Mouse (Mus musculus): ENCODE data around the gene Akap2. TPM values are rescaled to one million over a fixed set of nuclear protein-coding genes. Genes with fewer than 3 reads are reported as not detected.

Gene Akap2
- polyA plus RNA-seq, 1 experiment from 2014 or later, result 2.4 TPM

- H3K27ac ChIP-seq, result no peak overlapping the region
- H3K36me3 ChIP-seq (ENCODE audit: inconsistent target), result no peaks in the 10 kb centered on the region
- no peaks in the 10 kb centered on the region for H3K79me2 ChIP-seq (ENCODE audit: inconsistent target)
- WGBS (ENCODE audit: missing documents), result 65% methylated on average over 9 of the region's 9 CpGs
- peak overlapping the region; percentile 20; the same call in 1 of the 2 replicates for H3K4me3 ChIP-seq (ENCODE audit: inconsistent target)
Observed at GRCm38 (mm10) chr4:57783391-57783770, 65.9 kb downstream of the Akap2 start.

- WGBS (ENCODE audit: missing documents), result 91% methylated on average over 11 of the region's 11 CpGs
- Histone ChIP-seq H3K4me3 (ENCODE audit: inconsistent target) (no peak overlapping the region), H3K79me2 (ENCODE audit: inconsistent target) (no peaks in the 10 kb centered on the region), H3K36me3 (ENCODE audit: inconsistent target) (no peaks in the 10 kb centered on the region), H3K27ac (no peak overlapping the region)
Observed at GRCm38 (mm10) chr4:57783853-57784600, 66.6 kb downstream of the Akap2 start.

GRCm38 (mm10) chr4:57788709-57789108, 71.3 kb downstream of the Akap2 start:
- Histone ChIP-seq H3K27ac (no peak overlapping the region), H3K4me3 (ENCODE audit: inconsistent target) (no peak overlapping the region), H3K36me3 (ENCODE audit: inconsistent target) (no peaks in the 10 kb centered on the region), H3K79me2 (ENCODE audit: inconsistent target) (no peaks in the 10 kb centered on the region)
- WGBS (ENCODE audit: missing documents), result 65% methylated on average over 5 of the region's 5 CpGs

- no peaks in the 10 kb centered on the region for H3K36me3 ChIP-seq (ENCODE audit: inconsistent target)
- H3K27ac ChIP-seq, result no peak overlapping the region
- H3K79me2 ChIP-seq (ENCODE audit: inconsistent target), result no peaks in the 10 kb centered on the region
- no peak overlapping the region for H3K4me3 ChIP-seq (ENCODE audit: inconsistent target)
Observed at GRCm38 (mm10) chr4:57789118-57789517, 71.7 kb downstream of the Akap2 start.

DNA sequence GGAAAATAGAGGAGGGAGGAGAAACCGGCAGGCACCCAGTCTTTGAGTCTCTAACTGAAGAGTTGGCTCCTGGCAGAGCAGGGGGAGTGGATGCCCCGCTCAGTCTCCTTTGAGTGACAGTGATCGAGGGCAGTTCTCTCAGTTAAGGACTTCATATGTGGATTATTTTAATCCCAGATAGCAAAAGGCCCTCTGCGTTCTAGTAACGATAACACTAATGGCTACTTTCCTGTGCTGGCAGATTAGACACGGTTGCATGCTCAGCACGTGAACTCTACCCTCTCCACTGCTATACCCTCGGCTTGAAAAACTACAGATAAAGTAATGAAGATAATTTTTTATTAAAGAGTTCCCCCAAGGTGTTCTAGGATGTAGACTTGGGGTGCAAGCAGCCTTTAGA, 76.5 kb downstream of the Akap2 start:
- WGBS (ENCODE audit: missing documents), result 94% methylated on average over 8 of the region's 8 CpGs
- no peak overlapping the region for H3K27ac ChIP-seq

GRCm38 (mm10) chr4:57794547-57794946, 77.1 kb downstream of the Akap2 start:
- Histone ChIP-seq H3K79me2 (ENCODE audit: inconsistent target) (no peaks in the 10 kb centered on the region), H3K4me3 (ENCODE audit: inconsistent target) (no peak overlapping the region), H3K36me3 (ENCODE audit: inconsistent target) (no peaks in the 10 kb centered on the region), H3K27ac (no peak overlapping the region)
- WGBS (ENCODE audit: missing documents), result 59% methylated on average over 3 of the region's 3 CpGs

More for the DNA sequence above, 76.5 kb downstream of the Akap2 start:
- no peak overlapping the region for H3K4me3 ChIP-seq (ENCODE audit: inconsistent target)
- no peaks in the 10 kb centered on the region for H3K36me3 ChIP-seq (ENCODE audit: inconsistent target)
- no peaks in the 10 kb centered on the region for H3K79me2 ChIP-seq (ENCODE audit: inconsistent target)

DNA sequence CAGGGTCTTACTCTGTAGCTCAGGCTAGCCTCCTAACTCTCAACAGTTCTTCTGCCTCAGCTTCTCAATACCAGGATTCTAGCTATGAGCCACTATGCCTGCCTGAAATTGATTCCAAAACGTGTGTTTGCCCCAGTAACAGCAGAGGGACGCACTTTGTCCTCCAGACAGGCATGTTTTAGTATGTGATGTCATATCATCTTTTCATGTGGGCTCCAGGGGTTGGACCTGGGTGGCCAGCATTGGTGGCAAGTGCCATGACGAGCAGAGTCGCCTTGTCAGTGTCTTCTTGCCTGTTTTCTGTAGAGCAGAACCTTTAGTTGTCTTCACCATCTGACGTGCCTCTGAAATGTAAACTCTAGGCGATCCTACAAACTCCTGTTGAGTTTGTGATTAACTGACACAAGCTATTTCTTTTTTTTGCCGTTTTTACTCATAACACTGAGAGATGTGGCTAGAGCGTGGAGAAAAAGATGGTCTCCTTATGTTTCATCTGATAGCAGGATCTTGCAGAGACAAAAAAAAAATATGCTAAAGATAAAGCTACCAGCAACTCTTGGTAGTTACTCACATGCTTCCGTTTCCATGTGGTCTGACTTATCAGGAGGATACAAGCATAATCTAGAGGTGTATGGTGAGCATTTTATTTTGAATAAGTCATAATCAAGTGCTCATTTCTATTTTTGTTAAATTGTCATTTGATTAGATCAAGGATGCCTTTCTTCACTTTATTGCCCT, 80.3 kb downstream of the Akap2 start:
- peak overlapping the region; percentile 29 for H3K27ac ChIP-seq
- WGBS (ENCODE audit: missing documents), result 54% methylated on average over 9 of the region's 9 CpGs
- no peak overlapping the region for H3K4me3 ChIP-seq (ENCODE audit: inconsistent target)

DNA sequence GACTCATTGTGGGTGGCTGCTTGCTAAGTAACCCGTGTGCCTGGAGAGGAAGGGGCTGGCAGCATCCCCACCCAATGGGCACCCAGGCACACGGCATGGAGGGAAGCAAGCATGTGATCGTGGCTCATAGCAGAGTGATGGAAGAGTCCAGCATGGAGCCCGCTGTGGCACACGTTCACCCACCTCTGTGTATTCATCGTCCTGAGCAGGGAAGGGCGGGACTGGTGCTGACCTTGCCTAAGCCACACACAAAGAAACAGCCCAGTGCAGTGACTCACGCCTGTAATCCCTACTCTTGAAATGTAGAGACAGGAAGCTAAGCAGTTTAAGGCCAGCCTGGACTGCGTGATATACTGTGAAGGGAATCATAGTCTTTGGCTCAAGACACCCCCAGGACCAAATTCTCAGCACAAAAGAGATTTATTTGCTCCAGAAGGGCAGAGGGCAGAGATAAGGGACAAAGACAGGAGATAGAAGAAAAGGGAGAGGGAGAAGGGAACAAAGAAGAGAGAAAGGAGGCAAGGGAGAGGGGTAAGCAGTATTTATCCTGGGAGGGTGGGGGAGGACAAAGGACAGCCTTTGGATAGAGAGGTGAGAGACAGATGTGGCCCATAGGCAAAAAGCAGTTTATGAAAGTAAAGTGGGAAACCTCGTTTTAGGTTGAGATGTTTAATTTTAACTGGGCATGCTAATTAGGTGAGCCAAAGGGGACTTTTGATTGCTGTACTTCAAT, 81.0 kb downstream of the Akap2 start:
- WGBS (ENCODE audit: missing documents), result 12% methylated on average over 10 of the region's 10 CpGs
- Histone ChIP-seq H3K79me2 (ENCODE audit: inconsistent target) (no peaks in the 10 kb centered on the region), H3K36me3 (ENCODE audit: inconsistent target) (no peaks in the 10 kb centered on the region), H3K27ac (peak overlapping the region; percentile 29), H3K4me3 (ENCODE audit: inconsistent target) (no peak overlapping the region)

More for the DNA sequence above, 80.3 kb downstream of the Akap2 start:
- no peaks in the 10 kb centered on the region for H3K36me3 ChIP-seq (ENCODE audit: inconsistent target)
- no peaks in the 10 kb centered on the region for H3K79me2 ChIP-seq (ENCODE audit: inconsistent target)

- Histone ChIP-seq H3K4me3 (ENCODE audit: inconsistent target) (no peak overlapping the region), H3K36me3 (ENCODE audit: inconsistent target) (no peaks in the 10 kb centered on the region), H3K79me2 (ENCODE audit: inconsistent target) (no peaks in the 10 kb centered on the region), H3K27ac (peak overlapping the region; percentile 29; the same call in 1 of the 2 replicates)
- WGBS (ENCODE audit: missing documents), result 75% methylated on average over 1 of the region's 1 CpGs
Observed at GRCm38 (mm10) chr4:57799297-57799696, 81.8 kb downstream of the Akap2 start.

DNA sequence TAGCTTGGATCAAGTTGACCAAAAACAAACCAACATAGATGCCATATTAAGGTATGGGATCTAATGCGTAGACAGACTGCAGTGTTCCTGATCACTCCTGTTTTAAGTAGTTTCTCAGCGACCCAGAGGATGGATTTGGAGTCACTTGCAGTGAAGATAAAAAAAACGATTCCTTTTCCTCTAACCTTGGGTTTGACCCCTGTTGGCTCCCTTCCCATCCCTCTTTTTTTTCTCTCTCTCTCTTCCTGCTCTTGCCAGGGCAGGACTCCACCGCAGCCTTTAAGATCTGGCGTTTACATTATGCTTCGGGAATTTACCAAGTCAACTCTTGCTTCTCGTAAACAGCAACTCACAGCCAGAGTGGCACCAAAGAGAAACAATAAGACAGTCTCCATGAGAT, 83.8 kb downstream of the Akap2 start:
- H3K36me3 ChIP-seq (ENCODE audit: inconsistent target), result no peaks in the 10 kb centered on the region
- 97% methylated on average over 6 of the region's 7 CpGs for WGBS (ENCODE audit: missing documents)

GRCm38 (mm10) chr4:57801986-57802385, 84.5 kb downstream of the Akap2 start:
- WGBS (ENCODE audit: missing documents), result 88% methylated on average over 5 of the region's 5 CpGs
- Histone ChIP-seq H3K4me3 (ENCODE audit: inconsistent target) (no peak overlapping the region), H3K27ac (no peak overlapping the region), H3K36me3 (ENCODE audit: inconsistent target) (no peaks in the 10 kb centered on the region), H3K79me2 (ENCODE audit: inconsistent target) (no peaks in the 10 kb centered on the region)

More for the DNA sequence above, 83.8 kb downstream of the Akap2 start:
- no peak overlapping the region for H3K4me3 ChIP-seq (ENCODE audit: inconsistent target)
- no peaks in the 10 kb centered on the region for H3K79me2 ChIP-seq (ENCODE audit: inconsistent target)
- no peak overlapping the region for H3K27ac ChIP-seq

DNA sequence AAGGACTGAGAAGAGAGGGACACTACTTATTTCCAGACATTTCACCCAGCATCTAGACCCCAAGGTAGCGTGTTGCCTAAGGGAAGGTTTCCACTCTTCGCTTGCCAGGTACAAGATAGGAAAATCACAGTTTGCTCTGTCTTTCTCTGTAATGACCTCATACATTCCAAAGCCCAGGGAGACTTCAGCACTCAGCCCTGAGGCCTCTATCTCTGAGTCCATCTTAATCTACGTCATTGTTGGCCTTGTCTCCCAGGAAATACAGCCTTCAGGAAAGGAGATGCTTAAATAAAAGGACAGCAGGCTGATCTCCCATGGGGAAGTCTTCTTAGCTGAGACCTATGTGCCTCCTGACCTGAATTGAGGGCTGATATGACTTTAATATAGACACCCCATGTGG, 85.0 kb downstream of the Akap2 start:
- no peak overlapping the region for H3K4me3 ChIP-seq (ENCODE audit: inconsistent target)
- H3K79me2 ChIP-seq (ENCODE audit: inconsistent target), result no peaks in the 10 kb centered on the region
- no peak overlapping the region for H3K27ac ChIP-seq
- WGBS (ENCODE audit: missing documents), result 95% methylated on average over 3 of the region's 3 CpGs
- H3K36me3 ChIP-seq (ENCODE audit: inconsistent target), result no peaks in the 10 kb centered on the region

DNA sequence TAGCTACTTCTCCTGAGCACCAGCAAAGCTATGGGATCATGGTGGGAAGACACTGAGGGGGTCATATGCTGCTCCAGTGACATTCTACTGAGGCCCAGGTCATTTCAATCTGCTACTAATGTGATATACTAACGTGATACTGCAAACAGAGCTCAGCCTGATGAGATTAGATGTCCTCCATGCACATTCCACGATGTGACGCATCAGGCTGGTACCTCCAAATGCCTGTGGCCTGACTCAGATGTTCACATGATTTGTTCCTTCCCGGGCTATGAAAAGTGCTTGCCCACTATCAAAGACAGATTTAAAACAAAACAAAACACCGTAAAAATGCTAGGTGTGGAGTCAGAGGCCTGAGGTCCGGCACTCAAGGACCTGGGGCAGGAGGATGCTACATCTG, 87.4 kb downstream of the Akap2 start:
- WGBS (ENCODE audit: missing documents), result 88% methylated on average over 6 of the region's 6 CpGs
- H3K4me3 ChIP-seq (ENCODE audit: inconsistent target), result no peak overlapping the region
- H3K79me2 ChIP-seq (ENCODE audit: inconsistent target), result no peaks in the 10 kb centered on the region
- no peaks in the 10 kb centered on the region for H3K36me3 ChIP-seq (ENCODE audit: inconsistent target)
- H3K27ac ChIP-seq, result no peak overlapping the region

DNA sequence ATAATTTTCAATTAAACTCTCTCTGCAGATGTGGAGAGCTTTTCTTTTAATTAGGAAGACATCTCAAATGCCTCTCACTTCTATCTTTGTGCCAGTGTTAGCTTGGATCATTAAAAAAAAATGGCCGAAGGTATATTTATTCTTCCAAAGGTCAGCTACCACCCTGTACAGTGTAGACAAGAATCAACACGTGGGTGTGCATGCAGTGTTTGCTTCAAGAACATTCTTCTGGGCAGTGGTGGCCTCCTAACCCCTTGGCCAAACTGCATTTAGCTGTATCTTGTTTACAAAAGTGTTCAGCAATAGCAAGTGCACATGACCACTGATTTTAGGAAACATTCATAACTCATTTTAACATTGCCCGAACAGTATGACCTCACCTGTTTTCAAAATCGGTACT, 92.0 kb downstream of the Akap2 start:
- no peaks in the 10 kb centered on the region for H3K79me2 ChIP-seq (ENCODE audit: inconsistent target)
- no peaks in the 10 kb centered on the region for H3K36me3 ChIP-seq (ENCODE audit: inconsistent target)
- H3K27ac ChIP-seq, result no peak overlapping the region
- no peak overlapping the region for H3K4me3 ChIP-seq (ENCODE audit: inconsistent target)
- WGBS (ENCODE audit: missing documents), result 84% methylated on average over 4 of the region's 4 CpGs

- no peak overlapping the region for H3K27ac ChIP-seq
- no peaks in the 10 kb centered on the region for H3K36me3 ChIP-seq (ENCODE audit: inconsistent target)
- 100% methylated on average over 1 of the region's 1 CpGs for WGBS (ENCODE audit: missing documents)
- H3K79me2 ChIP-seq (ENCODE audit: inconsistent target), result no peaks in the 10 kb centered on the region
- no peak overlapping the region for H3K4me3 ChIP-seq (ENCODE audit: inconsistent target)
Observed at GRCm38 (mm10) chr4:57812075-57812474, 94.6 kb downstream of the Akap2 start.

All from macrophage (primary cell).